Mouse (Mus musculus) liver, embryonic 14.5 days (tissue): ENCODE measurements at regions not wholly inside any gene's neighbourhood (a gene's known extent, or its start where the extent isn't known, plus 50 kb on each side); places are given as distances from the start of the nearest gene placed in this dataset.

Experiments used
- ATAC-seq: fragments of 200-750 bp; cut with Nextera tagmentation; 2 replicates; pipeline ENCODE4 v1.8.0; 2017; ENCODE audit warnings: moderate number of reproducible peaks, mild to moderate bottlenecking, moderate library complexity; ENCODE audit not compliant: insufficient read depth
- DNase-seq, 3 experiments: peaks; one replicate each; pipeline ENCODE4 v3.0.0-alpha.2; 2012 to 2013; ENCODE audit warnings: low read depth in 3 of 3, low spot score in 3 of 3
- H3K27ac ChIP-seq: fragments of 300-500 bp; sonication (generic); 2 replicates; pipeline ENCODE4 v1.5.1; 2014; ENCODE audit warnings: moderate library complexity, mild to moderate bottlenecking, control low read depth, inconsistent platforms
- H3K27me3 ChIP-seq: fragments of 300-500 bp; sonication (generic); 2 replicates; pipeline ENCODE4 v1.6.1; 2014; ENCODE audit warnings: mild to moderate bottlenecking, low read length, moderate library complexity; ENCODE audit not compliant: control insufficient read depth, insufficient read depth
- H3K36me3 ChIP-seq: fragments of 300-500 bp; sonication (generic); replicated peaks from 2 replicates; pipeline ENCODE4 v1.6.1; 2014; ENCODE audit warnings: low read depth; ENCODE audit not compliant: control insufficient read depth, insufficient read depth
- H3K4me1 ChIP-seq, 2 experiments: fragments of 200-500 bp in 1 of 2; fragments of 300-500 bp in 1 of 2; sonication (generic) in 1 of 2; replicated peaks; 2 replicates each; pipeline ENCODE4 v1.6.1; 2012 to 2014; ENCODE audit warnings: antibody characterized with exemption in 1 of 2, inconsistent platforms in 1 of 2, low read length in 1 of 2; ENCODE audit not compliant: control insufficient read depth in 2 of 2, insufficient read depth in 2 of 2
- H3K4me2 ChIP-seq: fragments of 300-500 bp; sonication (generic); 2 replicates; pipeline ENCODE4 v1.6.1; 2014; ENCODE audit warnings: low read depth, mild to moderate bottlenecking, control low read depth, moderate library complexity
- H3K4me3 ChIP-seq, 2 experiments: fragments of 200-500 bp in 1 of 2; fragments of 300-500 bp in 1 of 2; sonication (generic) in 1 of 2; 2 replicates each; pipeline ENCODE4 v1.5.1; 2012 to 2014; ENCODE audit warnings: low read depth in 2 of 2, low read length in 2 of 2, mild to moderate bottlenecking in 2 of 2, control low read depth in 1 of 2, inconsistent platforms in 1 of 2, moderate library complexity in 1 of 2; ENCODE audit not compliant: insufficient read depth in 1 of 2
- H3K9ac ChIP-seq: fragments of 300-500 bp; sonication (generic); replicated peaks from 2 replicates; pipeline ENCODE4 v1.6.1; 2014; ENCODE audit warnings: mild to moderate bottlenecking, control low read depth, moderate library complexity
- H3K9me3 ChIP-seq: fragments of 300-500 bp; sonication (generic); 2 replicates; pipeline ENCODE4 v1.6.1; 2016; ENCODE audit warnings: low read length, mixed read lengths; ENCODE audit not compliant: control insufficient read depth
- CTCF ChIP-seq: IDR thresholded peaks from 2 replicates; pipeline ENCODE4 v1.5.1; 2016; ENCODE audit warnings: antibody characterized with exemption, low read depth, control low read depth
- EP300 ChIP-seq: IDR thresholded peaks from 2 replicates; pipeline ENCODE4 v1.6.1; 2016; ENCODE audit warnings: antibody characterized with exemption, low read depth
- WGBS: fragments of 180-500 bp; shearing (Covaris S2); extraction: QIAGEN DNeasy Blood & Tissue Kit; methylation state at CpG from one replicate; pipeline ENCODE4 v1.1.7; 2014; ENCODE audit not compliant: insufficient replicate concordance; 5-methylcytosine and 5-hydroxymethylcytosine counted together

DNA sequence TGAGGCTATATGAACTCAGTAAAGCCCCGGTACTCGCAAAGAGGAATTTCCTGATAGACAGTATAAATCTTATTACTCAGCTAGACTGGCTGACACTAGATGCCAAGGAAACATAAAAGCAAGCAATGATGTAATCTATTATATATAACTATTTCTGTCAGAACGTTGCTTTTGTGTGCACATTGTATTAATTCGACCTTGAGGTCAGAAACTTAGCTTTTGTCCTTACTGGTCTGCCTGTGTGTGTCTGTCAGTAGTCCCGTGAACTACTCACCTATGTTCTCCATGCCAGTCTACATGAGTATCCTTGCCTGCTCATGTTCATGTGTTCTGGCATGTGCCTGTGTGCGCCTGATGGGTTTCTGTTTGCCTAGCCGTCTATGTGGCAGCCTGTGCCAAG is 70.5 kb downstream of the Tmx1 start:
- Histone ChIP-seq H3K9me3 (no peaks in the 10 kb centered on the region), H3K27me3 (no peaks in the 10 kb centered on the region), H3K36me3 (no peaks in the 10 kb centered on the region), H3K4me2 (no peak overlapping the region), H3K27ac (no peak overlapping the region), H3K4me3 (no peak overlapping the region), H3K9ac (no peak overlapping the region), H3K4me1 (no peaks in the 10 kb centered on the region)
- TF ChIP-seq EP300: no peak
- DNase-seq (no peak), ATAC-seq (no peak)
- WGBS: 64% methylated on average over 7 of the region's 7 CpGs

DNA sequence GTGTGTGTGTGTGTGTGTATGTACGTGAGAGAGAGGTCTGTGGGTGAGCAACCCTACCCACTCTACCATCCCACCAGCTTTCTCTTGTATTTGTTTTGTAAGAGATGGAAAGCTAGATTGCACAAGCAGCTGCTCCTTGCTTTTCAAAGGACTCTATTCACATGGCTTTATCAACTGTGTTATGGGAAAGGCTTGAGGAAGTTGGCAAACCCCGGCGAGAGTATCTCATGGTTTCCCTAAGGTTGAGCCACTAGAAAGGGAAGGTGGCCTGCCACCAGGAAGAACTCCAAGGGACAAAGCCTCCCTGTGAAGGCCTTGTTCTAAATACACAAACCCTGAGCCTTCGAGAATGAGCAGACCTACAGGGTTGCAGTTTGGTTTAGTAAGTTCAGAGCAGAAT is 71.8 kb downstream of the Tmx1 start:
- ATAC-seq (no peak), DNase-seq (no peak)
- no peak overlapping the region for H3K4me3 ChIP-seq
- 44% methylated on average over 4 of the region's 4 CpGs for WGBS
- H3K27me3 ChIP-seq: no peaks in the 10 kb centered on the region
- H3K4me1 ChIP-seq: no peaks in the 10 kb centered on the region
- H3K36me3 ChIP-seq: no peaks in the 10 kb centered on the region
- TF ChIP-seq CTCF: no peak
- no peak for TF ChIP-seq EP300
- H3K27ac ChIP-seq: no peak overlapping the region
- no peaks in the 10 kb centered on the region for H3K9me3 ChIP-seq
- H3K4me2 ChIP-seq: no peak overlapping the region
- no peak overlapping the region for H3K9ac ChIP-seq

DNA sequence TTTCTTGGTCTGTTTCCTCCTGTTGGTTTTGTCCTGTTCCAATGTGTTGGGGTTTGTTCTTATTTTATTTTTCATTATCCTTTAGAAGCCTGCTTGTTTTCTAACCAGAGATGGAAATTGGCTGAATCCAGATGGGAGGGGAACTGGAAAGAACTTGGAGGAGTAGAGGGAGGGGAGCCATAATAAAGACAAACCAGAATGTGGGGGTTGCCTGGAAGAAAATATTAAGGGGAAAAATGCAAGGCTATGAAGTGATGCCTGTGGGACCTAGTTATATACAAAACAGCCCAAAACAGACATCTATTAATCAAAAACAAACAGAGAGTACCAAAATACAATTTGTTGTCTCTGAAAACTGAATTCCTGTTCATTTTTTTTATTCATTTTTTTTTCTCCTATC is 78.8 kb downstream of the Tmx1 start:
- no peak overlapping the region for H3K9ac ChIP-seq
- DNase-seq: no peak
- no peaks in the 10 kb centered on the region for H3K27me3 ChIP-seq
- H3K9me3 ChIP-seq: no peaks in the 10 kb centered on the region
- H3K36me3 ChIP-seq: no peaks in the 10 kb centered on the region
- no peak overlapping the region for H3K4me2 ChIP-seq
- no peak for TF ChIP-seq CTCF
- TF ChIP-seq EP300: no peak
- no peak overlapping the region for H3K4me3 ChIP-seq
- H3K27ac ChIP-seq: no peak overlapping the region
- no peak for ATAC-seq
- H3K4me1 ChIP-seq: no peaks in the 10 kb centered on the region

GRCm38 (mm10) chr12:70532225-70532624 is 79.3 kb downstream of the Tmx1 start:
- Histone ChIP-seq H3K27me3 (no peaks in the 10 kb centered on the region), H3K9ac (no peak overlapping the region), H3K27ac (no peak overlapping the region), H3K4me2 (no peak overlapping the region), H3K36me3 (no peaks in the 10 kb centered on the region), H3K9me3 (no peaks in the 10 kb centered on the region), H3K4me3 (no peak overlapping the region), H3K4me1 (no peaks in the 10 kb centered on the region)
- DNase-seq (no peak), ATAC-seq (no peak)
- TF ChIP-seq EP300 (no peak), CTCF (no peak)
- 66% methylated on average over 10 of the region's 10 CpGs for WGBS

- ATAC-seq (no peak), DNase-seq (no peak)
- Histone ChIP-seq H3K27me3 (no peaks in the 10 kb centered on the region), H3K9me3 (no peaks in the 10 kb centered on the region), H3K4me3 (no peak overlapping the region), H3K4me2 (no peak overlapping the region), H3K36me3 (no peaks in the 10 kb centered on the region), H3K9ac (no peak overlapping the region), H3K4me1 (no peaks in the 10 kb centered on the region), H3K27ac (no peak overlapping the region)
- WGBS: 79% methylated on average over 10 of the region's 10 CpGs
- TF ChIP-seq EP300: no peak
- no peak for TF ChIP-seq CTCF
Observed at GRCm38 (mm10) chr12:70532843-70533242, 79.9 kb downstream of the Tmx1 start.

- Histone ChIP-seq H3K4me1 (no peaks in the 10 kb centered on the region), H3K9ac (no peak overlapping the region), H3K4me3 (no peak overlapping the region), H3K36me3 (no peaks in the 10 kb centered on the region), H3K4me2 (no peak overlapping the region), H3K27ac (no peak overlapping the region), H3K27me3 (no peaks in the 10 kb centered on the region), H3K9me3 (no peaks in the 10 kb centered on the region)
- no peak for TF ChIP-seq CTCF
- no peak for TF ChIP-seq EP300
- ATAC-seq (no peak), DNase-seq (no peak)
- 60% methylated on average over 12 of the region's 12 CpGs for WGBS
Observed at GRCm38 (mm10) chr12:70533375-70533935, 80.6 kb downstream of the Tmx1 start.
